Mouse (Mus musculus): ENCODE results near the gene Hist1h3e. TPM values are rescaled to one million over a fixed set of nuclear protein-coding genes. Genes with fewer than 3 reads are reported as not detected.
"Not testable (repeated sequence)": the region's sequence is repeated elsewhere in the genome, so short reads cannot be mapped to it uniquely, and the experiment has no call there.

Hist1h3e gene
- total RNA-seq, 2 experiments from 2014 or later = 39.8 to 44.6 TPM

DNA sequence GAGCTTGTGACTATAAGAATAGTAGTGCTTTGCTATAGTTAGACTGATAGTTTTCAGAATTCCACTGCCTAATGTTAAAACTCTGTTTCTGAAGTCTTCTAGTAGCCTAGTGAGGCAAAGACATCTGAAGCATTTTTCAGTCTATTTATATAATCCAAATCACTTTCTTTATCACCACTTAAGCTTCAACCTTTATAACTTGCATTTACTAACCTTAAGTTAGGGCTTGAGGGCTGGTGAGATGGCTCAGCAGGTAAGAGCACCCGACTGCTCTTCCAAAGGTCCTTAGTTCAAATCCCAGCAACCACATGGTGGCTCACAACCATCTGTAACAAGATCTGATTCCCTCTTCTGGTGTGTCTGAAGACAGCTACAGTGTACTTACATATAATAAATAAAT lies 22.3 kb downstream of the Hist1h3e start:
- not testable (repeated sequence) for DNase-seq (ENCODE audit: low spot score in 2 of 2)

DNA sequence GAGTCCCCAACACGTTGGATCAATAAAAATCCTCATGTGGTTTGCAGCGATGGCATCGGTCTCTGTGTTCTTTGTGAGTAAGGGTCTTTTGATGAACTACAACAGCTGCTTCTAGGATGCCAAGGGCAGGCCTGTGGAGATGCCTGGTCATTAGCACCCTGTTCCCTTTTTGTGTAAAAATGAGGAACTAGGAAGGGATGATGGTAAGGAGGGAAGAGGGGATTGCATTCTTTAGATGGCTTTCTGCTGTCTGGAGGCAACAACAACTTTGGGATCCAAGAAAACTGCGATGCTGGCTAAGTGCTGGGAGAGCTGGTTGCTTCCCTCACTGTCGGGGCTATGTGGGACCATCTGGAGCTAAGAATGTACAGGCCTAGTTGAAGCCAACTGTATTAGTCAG lies 23.9 kb downstream of the Hist1h3e start:
- DNase-seq (ENCODE audit: low spot score in 2 of 2) = no peak

DNA sequence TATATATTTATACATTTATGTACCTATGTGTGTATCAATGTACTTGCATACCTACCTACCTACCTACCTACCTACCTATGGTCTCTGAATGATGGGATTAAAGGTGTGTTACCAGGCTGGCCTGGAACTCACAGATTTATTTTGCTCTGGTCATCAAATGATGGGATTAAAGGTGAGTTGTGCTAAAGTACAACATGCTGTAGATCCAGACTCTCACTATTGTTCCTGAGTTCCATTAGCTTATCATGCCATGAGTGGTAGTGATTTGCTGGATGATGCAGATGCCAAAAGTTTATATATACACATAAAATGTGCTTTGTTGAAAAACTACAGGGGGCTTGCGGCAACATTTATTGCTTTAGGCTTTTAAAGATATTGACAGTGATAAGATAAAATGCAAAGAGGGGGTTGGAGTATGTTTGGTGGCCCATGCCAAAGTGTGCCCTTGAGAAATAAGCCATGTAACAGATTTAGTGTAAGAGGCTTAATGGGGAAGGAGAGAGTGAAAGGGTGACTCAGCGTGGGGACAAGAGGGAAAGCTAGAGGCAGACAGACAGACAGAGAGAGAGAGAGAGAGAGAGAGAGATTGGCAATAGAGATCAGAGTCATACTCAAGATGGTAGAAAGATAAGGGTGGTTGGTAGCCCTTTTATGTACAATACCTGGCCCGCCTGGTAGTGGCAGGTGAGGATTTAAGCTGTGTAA lies 25.0 kb downstream of the Hist1h3e start:
- DNase-seq (ENCODE audit: low spot score in 2 of 2) = no peak

DNA sequence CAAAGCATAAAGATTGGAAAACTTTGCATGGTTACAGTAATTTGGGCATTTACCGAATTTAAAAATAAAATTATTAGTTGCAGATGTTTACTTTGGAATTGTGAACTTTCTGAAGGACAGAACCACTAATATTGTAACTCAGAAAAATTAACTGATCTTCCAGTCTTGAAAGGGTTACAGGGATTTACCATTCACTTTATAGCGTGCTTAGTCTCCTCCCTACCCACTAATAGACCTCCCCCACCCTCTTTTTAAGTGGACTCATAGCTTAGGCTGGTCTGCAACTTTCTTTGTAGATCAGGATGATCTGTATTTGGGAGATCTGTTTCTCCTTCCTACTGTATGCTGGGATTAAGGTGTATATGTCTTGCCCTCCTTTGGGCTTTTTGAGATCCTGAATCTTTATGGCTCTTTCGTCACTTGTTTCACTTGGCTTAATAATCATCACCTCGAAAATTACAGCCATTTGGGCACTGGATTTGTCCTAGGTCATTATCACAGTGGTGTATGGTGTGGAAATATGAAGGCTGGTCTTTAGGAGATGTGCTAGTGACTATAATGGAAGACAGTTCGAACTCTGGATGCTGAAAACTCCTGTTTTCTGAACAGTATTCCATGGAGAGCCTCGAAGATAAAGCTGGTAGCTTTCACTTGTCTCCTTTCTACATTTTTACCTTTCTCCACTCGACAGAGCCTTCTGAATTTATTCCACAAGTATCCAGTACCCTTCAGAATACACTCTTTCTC lies 25.9 kb downstream of the Hist1h3e start:
- no peak for DNase-seq (ENCODE audit: low spot score in 2 of 2)

DNA sequence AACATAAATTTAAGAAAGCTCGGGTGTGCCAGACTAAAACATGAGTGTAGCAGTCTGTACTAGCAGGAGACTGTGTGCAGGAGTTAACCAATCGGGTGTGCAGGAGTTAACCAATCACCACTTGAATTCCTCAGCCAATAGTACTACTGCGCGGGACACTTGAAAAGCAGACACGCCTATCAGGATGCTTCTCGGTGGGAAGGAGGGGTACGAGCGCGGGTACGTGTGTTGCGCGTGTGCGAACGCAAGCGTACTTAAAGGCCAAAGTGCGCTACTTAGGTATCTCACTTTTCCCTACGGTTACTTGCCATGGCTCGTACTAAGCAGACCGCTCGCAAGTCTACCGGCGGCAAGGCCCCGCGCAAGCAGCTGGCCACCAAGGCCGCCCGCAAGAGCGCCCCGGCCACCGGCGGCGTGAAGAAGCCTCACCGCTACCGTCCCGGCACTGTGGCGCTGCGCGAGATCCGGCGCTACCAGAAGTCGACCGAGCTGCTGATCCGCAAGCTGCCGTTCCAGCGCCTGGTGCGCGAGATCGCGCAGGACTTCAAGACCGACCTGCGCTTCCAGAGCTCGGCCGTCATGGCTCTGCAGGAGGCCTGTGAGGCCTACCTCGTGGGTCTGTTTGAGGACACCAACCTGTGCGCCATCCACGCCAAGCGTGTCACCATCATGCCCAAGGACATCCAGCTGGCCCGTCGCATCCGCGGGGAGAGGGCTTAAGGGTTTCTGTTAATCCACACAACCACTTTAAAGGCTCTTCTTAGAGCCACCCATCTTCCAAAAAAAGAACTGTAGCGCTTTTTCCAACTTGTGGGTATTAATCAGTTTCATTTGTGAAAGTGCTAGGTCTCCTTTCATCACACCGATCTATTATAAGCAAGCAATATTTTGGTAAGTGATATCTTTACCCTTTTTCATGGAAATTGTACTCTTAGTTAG lies 26.8 kb downstream of the Hist1h3e start, which contains the start of gene Hist1h3g:
Hist1h3g (plus strand) TSS at position 286 of the 939 bp plus-strand sequence.
- DNase-seq (ENCODE audit: low spot score in 2 of 2) = peak; percentile 89 to 96

DNA sequence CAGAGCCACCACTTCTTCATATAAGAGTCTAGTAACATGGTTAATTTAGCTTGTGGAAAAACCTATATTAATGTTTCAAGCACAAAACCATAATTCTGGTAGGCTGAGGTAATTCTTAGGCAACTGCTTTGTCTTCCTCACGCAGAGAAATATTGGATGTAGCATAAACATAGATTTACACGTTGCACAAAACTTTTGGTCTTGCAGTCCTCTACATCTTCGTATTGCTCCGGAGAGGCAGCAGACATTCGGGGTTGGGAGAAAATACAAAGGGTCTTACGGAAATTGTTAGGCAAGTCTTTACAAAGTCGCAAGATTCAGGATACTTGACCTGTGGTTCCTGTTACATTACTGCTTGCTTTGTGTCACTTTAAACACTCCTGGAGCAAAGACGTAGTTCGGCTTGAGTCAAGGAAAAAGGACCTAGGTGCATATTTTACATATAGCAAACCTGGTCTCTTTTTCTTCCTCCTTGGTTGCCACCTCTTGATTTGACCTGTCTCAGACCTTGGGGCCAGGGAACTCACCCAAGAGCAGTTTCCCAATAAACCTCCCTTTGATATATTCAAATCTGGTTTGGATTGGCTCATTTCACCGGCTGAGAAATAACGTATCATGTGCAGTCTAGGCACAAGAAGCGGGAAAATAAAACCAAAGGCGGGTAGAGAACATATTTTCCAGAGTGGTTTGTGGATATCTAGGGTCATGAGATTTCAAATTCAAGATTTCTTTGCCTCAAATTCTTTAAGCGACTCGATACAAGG lies 27.6 kb downstream of the Hist1h3e start:
- no peak for DNase-seq (ENCODE audit: low spot score in 2 of 2)

DNA sequence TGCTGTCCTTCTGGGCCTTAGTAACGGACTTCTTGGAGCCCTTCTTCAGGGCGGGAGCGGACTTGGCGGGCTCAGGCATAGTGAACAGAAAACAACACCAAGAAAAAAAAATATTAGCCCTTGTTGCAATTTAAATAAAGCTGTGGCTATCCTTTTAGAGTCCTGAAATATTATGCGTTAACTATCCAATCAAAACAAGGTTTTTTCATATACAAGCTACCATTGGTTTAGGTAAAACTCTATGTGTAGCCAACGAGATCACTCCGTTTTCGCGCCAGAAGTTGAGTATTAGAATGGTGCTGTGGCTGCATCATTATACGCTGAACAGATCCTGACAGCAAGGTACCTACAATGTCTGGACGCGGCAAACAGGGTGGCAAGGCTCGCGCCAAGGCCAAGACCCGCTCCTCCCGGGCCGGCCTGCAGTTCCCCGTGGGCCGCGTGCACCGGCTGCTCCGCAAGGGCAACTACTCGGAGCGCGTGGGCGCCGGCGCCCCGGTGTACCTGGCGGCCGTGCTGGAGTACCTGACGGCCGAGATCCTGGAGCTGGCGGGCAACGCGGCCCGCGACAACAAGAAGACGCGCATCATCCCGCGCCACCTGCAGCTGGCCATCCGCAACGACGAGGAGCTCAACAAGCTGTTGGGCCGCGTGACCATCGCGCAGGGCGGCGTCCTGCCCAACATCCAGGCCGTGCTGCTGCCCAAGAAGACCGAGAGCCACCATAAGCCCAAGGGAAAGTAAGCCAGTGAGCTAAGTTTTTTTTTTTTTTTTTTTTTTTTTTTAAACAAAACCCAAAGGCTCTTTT lies 28.4 kb downstream of the Hist1h3e start, which contains the start of gene Hist1h2af:
Hist1h2af (plus strand) TSS at position 347 of the 808 bp plus-strand sequence.
- DNase-seq (ENCODE audit: low spot score in 2 of 2) = peak; percentile 69 to 85

DNA sequence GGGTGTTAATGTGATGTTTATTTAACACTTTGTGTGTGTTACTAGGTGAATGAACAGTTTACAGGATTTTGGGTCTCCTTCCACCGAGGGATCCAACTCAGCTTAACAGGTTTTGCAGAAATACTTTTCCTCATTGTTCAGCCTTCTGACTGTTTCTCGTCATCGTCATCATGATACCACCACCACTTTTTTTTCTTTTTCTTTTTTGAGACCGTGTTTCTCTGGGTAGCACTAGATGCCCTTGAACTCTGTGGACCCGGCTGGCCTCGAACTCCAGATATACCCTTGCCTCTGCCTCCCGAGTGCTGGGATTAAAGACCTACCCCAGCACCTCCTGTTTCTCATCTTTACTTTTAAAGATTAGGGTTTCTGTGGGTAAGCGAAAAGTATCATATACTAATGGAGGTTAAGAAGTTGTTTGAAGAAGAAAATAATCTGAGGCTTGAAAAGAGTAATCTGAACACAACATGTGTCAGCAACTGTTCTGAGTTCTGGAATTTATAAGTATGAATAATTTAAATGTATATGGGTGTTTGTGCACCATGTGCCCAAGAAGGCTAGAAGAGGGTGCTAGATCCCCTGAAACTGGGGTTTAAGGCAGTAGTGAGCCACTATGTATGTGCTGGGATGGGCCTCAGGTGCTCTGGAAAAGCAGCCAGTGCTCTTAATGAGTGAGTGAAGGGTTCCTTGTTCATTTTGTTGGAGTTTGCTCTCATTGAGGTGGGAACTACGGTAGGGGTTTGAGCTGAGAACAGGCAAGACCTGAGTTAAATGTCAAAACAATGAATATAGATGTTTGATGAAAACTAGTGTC lies 29.7 kb downstream of the Hist1h3e start:
- no peak for DNase-seq (ENCODE audit: low spot score in 2 of 2)

DNA sequence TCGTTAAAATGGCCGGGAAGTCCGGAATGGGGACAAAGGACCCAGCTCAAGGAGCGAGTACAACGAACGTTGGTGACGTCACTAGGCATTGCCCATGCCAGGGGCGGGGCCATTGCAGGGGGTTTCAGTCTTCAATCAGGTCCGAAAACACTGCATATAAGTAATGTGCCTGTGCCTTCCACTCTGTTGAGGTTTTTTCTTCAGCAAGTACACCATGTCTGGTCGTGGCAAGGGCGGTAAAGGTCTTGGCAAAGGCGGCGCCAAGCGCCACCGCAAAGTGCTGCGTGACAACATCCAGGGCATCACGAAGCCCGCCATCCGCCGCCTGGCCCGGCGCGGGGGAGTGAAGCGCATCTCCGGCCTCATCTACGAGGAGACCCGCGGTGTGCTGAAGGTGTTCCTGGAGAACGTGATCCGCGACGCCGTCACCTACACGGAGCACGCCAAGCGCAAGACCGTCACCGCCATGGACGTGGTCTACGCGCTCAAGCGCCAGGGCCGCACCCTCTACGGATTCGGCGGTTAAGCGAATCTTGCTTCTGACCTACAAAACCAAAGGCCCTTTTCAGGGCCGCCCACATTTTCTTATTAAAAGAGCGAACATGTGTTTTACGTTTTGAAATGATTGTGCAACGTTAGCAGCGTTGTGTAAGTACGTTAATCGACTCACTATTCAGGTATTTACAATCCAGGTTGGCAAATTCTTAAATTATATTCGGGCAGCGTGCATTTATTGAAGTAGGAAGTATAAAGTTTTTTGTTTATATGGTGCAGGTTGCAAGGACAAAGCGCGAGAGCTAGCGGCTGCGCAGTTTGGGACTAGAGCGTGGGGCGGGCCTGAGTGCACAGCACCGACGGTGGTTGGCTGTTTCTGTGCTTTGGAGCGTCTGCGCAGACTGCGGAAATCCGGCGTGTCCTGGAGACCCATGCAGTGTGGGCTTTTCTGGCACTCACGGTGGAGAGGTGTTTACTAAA lies 31.0 kb downstream of the Hist1h3e start, which contains the start of gene Hist1h4h:
Hist1h4h (plus strand) TSS at position 150 of the 975 bp plus-strand sequence.
- DNase-seq (ENCODE audit: low spot score in 2 of 2) = peak; percentile 97 to 99

DNA sequence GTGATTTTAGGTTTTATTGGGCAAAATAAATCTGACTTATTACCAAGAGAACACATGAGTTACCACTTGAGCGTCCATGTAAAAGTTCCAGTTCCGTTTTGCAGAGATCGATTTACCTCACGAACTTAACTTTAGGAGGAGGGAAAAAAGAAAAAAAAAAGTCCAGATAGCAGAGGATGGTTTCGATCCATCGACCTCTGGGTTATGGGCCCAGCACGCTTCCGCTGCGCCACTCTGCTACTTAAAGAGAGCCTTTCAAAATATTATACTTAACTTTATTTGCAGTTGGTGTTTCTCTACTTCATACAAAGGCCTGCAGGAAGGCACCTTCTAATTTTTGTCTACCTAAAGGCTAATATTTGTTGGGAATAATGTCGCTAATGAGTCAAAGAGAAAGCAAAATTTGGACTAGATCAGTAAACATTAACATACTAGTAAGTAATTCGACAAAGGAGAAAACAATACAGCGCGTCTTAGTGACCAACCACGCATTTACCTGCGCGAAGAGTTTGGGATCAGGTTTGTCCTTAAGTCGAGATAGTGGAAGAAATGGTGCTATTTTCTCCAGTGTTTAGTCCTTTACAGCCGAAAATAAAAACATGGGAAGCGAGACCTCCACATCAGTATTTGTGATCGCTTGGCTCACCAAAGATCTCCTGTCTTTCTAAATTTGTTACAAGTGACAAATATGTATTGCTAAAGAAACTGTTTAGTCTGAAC lies 31.8 kb downstream of the Hist1h3e start:
- DNase-seq (ENCODE audit: low spot score in 2 of 2) = peak; percentile 62 to 90

DNA sequence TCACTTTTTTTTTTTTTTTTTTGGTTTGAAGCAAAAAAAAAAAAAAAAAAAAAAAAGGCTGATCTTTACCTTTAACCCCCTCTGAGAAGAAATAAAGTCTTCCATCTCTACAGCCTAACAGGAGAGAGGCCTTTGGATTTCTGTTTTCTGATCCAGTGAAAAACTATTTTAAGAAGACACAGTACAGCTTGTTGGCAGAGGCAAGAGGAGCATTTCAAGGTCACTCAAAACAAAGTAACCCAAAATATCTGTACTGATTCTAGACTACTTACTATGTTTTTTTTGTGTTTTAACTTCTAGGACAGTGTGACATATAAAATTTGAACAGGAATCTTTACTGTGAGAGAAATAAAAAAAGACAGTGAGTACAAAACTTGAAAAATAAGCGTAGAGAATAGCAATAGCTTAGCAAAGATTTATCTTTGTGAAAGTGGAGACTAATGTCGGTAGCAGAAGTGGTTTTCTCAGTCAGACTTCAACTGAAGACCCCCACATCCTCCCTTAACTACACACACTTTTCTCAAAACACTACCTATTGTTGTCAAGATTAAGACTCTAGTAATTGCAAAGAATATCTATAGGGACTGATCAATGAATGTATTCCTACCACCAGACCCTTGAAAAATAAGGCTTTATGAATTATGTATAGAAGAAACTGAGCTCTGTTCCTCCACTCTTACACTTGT lies 32.5 kb downstream of the Hist1h3e start:
- no peak for DNase-seq (ENCODE audit: low spot score in 2 of 2)

DNA sequence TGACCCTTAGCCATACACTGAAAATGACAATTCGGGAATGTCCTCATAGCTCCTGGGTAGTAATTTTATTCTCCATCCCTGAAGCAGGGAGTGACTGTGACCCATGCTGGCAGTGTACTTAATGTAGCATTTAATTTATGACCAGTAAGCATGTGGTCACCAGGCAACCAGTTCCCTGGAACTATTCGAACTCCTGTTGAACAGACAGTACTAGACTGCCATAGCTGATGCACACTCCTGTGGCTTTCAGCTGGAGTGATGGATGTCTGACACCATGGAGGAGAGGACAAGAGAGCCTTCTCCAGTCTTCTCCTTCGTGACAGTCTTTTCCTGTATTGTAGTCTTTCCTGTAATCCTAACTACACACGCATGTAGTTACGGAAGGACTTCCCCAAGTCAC lies 33.2 kb downstream of the Hist1h3e start:
- DNase-seq (ENCODE audit: low spot score in 2 of 2) = no peak

DNA sequence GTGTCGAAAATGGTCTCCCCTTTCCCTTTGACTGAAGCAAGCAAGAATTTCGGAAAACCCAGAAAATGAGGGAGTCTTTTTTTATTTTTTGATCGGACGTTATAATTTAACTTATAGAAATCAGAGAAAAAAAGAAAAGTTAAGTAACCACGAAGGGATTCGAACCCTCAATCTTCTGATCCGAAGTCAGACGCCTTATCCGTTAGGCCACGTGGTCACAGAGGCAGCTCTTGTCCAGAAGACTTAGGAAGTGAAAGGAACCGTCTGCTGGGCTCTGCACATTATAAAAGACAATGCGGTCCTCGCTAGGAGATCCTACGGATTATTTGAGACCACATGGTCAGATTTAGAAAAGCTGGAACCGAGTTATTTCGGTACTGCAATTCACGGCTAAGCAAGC lies 35.9 kb downstream of the Hist1h3e start:
- peak; percentile 87 to 97 for DNase-seq (ENCODE audit: low spot score in 2 of 2)

DNA sequence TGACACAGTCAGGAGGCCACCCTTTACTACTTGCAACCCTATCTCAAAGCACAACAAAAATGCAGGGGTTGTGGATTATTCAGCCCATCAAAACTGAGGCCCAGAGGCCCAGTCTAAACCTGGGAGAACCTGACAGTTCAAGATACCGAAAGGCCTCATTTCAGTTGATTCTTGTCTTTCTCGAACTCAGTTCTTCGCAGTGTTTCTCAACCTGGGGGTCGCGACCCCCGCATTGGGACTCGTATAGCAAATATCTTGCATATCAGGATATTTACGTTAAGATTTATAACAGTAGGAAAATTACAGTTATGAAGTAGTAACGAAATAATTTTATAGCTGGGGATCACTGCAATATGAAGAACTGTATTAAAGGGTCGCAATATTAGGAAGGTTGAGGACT lies 36.3 kb downstream of the Hist1h3e start:
- no peak for DNase-seq (ENCODE audit: low spot score in 2 of 2)

DNA sequence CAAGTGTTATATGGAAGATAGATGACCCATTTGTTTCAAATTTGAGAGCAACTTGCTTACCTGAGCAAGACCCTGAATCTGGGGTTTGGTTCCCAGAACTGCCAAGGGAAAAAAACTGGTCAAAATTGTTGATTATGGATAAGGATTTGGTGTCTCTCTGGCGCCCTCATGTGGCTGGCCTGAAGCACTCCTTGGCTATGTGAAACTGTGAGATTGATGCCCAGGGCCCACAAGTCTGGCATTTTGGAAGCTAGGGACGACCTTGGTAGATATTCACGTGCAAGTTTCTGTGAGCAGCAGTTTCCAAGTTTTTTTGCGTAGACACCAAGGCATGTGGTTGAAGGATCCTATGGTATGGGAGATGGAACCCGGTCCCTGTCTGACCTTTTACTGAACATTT lies 37.5 kb downstream of the Hist1h3e start:
- DNase-seq (ENCODE audit: low spot score in 2 of 2) = peak; percentile 66 to 78

DNA sequence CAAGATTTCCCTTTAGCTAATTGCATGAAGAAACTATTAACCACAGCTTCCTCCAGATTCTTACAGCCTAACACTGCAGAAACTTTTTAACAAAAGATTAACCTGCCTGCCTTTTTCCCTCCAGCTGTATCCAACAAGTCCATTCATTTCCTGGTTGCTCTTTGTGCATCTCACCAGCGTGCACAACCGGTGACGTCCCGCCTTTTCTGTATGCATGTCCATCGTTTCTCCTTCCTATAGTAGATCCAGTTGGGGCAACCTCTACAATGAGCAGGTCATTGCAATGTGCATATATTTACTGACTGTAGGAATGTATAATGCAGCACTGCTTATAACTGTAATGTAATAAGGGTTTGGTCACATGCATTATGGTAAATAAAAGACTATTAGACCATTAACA lies 38.2 kb downstream of the Hist1h3e start:
- DNase-seq (ENCODE audit: low spot score in 2 of 2) = no peak
